Mouse (Mus musculus): ENCODE data around the gene Naa30.

DNA sequence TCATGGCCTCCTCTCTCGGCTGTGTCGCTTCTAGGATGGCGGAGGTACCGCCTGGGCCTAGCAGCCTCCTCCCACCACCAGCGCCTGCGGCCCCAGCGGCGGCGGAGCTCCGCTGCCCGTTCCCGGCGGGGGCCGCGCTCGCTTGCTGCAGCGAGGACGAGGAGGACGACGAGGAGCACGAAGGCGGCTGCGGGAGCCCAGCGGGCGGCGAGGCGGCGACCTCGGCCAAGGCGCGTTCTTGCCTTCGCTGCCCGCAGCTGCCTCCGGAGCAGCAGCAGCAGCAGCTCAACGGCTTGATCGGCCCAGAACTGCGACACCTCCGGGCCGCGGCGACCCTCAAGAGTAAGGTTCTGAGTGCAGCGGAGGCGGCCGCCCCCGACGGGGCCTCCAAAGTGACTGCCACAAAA lies 559 bp downstream of the Naa30 start:
- TF ChIP-seq CTCF (IDR thresholded peaks at IDR 0.05; ENCODE audit: control insufficient read depth, insufficient read depth, insufficient read length) (no peak), USF1 (IDR thresholded peaks at IDR 0.05; ENCODE audit: low read depth) (no peak), MYOD1 (IDR thresholded peaks at IDR 0.05; ENCODE audit: control insufficient read depth, insufficient read length, low read depth) (no peak), CEBPB (IDR thresholded peaks at IDR 0.05; ENCODE audit: low read depth) (no peak), MAX (IDR thresholded peaks at IDR 0.05) (no peak)

All from C2C12 (cell line).